Mouse (Mus musculus) cerebellum, adult 2 months (tissue): ENCODE measurements around the gene C1galt1c1.

Source experiments
- CTCF ChIP-seq: fragments of 200-500 bp; IDR thresholded peaks from 2 replicates; pipeline ENCODE4 v1.5.1; 2011; ENCODE audit warnings: low read depth, mild to moderate bottlenecking, control low read depth, low read length, moderate library complexity, borderline replicate concordance; ENCODE audit not compliant: insufficient read depth
- POLR2A ChIP-seq: fragments of 200-500 bp; IDR thresholded peaks from 2 replicates; pipeline ENCODE4 v1.6.1; 2011; ENCODE audit warnings: low read length, control low read depth, borderline replicate concordance; ENCODE audit not compliant: insufficient read depth

DNA sequence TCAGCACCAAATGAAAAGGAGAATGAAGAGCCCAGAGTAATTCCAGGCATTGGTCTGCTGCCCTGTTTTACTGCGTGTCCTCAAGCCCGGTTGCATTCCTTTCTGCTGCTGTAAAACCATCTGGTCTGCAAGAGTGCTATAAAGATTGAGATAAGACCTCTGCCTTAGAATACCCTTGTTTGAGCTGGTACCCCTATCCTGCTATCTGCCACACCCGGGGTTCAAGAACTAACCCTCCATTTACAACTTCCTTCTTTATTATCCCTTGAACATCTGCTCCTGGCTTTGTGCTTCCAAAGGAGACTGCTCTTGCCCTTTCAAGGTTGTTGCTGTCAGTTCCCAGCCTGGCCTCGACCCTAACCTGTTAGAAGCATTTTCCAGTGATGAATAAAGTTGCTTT lies 6.5 kb upstream of the C1galt1c1 start:
- no peak for TF ChIP-seq CTCF
- TF ChIP-seq POLR2A, result no peak
